Mouse (Mus musculus) testis, postnatal 10 days (tissue): ENCODE data around the gene Dclk3.

Experiments used
- DNase-seq: peaks from one replicate; pipeline ENCODE4 v3.0.0; 2021; ENCODE audit warnings: low spot score

Gene Dclk3

GRCm38 (mm10) chr9:111490583-111490982 lies 51.7 kb downstream of the Dclk3 start:
- no peak for DNase-seq

GRCm38 (mm10) chr9:111491280-111491679 lies 52.4 kb downstream of the Dclk3 start:
- no peak for DNase-seq

- no peak for DNase-seq
These were observed 54.6 kb downstream of the Dclk3 start for GRCm38 (mm10) chr9:111493490-111493889.

GRCm38 (mm10) chr9:111495561-111495960 lies 56.7 kb downstream of the Dclk3 start:
- DNase-seq, result peak; percentile 89

- DNase-seq, result peak; percentile 88
These were observed 58.4 kb downstream of the Dclk3 start for GRCm38 (mm10) chr9:111497074-111497811.

- no peak for DNase-seq
These were observed 61.3 kb downstream of the Dclk3 start for GRCm38 (mm10) chr9:111500211-111500610.

- DNase-seq, result no peak
These were observed 67.2 kb downstream of the Dclk3 start for GRCm38 (mm10) chr9:111506075-111506474.

GRCm38 (mm10) chr9:111514586-111515473 lies 75.9 kb downstream of the Dclk3 start:
- no peak for DNase-seq

- DNase-seq, result no peak
These were observed 76.7 kb downstream of the Dclk3 start for GRCm38 (mm10) chr9:111515536-111515935.

GRCm38 (mm10) chr9:111522226-111522625 lies 83.3 kb downstream of the Dclk3 start:
- no peak for DNase-seq

- DNase-seq, result no peak
These were observed 84.2 kb downstream of the Dclk3 start for GRCm38 (mm10) chr9:111523111-111523510.

- DNase-seq, result no peak
These were observed 85.0 kb downstream of the Dclk3 start for GRCm38 (mm10) chr9:111523871-111524270.

GRCm38 (mm10) chr9:111534744-111535423 lies 96.0 kb downstream of the Dclk3 start:
- DNase-seq, result no peak

GRCm38 (mm10) chr9:111535445-111536064 lies 96.7 kb downstream of the Dclk3 start:
- no peak for DNase-seq
